Mouse (Mus musculus) frontal cortex, postnatal 10 days (tissue): ENCODE results near the gene Rtl4.
A peak's percentile ranks its signal among the peaks of the same experiment; 100 is the strongest.

Source experiments
- DNase-seq, 2 experiments: peaks; one replicate each; pipeline ENCODE4 v3.0.0; 2022; ENCODE audit warnings: low spot score in 2 of 2, mixed read lengths in 1 of 2

Gene Rtl4

GRCm38 (mm10) chrX:144688207-144689118 is at the start of gene Rtl4:
Gene Rtl4 (plus strand): TSS chrX:144688907.
- DNase-seq, result peak in 1 of 2 experiments; percentile 7

DNA sequence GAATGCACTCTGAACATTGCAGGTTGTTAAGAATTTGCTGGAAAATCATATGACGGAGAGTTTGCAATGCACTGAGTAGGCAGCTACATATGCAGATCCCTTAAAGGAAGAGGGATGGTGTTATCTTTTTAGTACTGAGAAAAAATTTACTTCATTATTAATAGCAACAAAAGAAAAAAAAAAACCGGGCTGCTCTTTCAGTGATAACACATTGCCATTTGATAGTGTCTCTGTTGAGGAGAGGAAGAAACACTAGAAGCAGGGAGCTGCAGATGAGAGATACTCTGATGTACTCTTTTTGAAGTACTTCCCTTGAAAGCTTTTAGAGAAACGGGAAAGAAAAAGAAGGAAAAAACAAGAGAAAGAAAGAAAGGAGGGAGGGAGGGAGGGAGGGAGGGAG is 44.0 kb upstream of the Rtl4 start:
- DNase-seq, result no peak

DNA sequence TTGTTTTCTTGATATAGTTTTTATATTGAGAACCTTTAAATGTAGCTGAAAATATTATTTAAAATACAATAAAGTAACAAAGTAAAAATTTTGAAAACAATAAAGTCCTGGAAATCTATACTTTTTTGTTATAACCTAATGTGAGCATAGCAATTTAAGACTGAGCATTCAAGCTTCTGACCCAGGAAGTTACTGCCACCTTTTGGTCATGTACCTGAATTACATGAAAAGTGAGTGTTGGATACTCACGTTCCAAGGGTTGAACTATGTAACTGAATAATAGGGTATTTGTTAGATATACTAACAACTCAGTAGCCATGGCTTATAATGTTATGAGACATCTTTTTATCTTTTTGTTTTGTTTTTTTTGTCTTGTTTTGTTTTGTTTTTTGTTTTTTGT is 43.3 kb upstream of the Rtl4 start:
- DNase-seq, result no peak

GRCm38 (mm10) chrX:144652196-144652595 is 36.5 kb upstream of the Rtl4 start:
- no peak for DNase-seq

DNA sequence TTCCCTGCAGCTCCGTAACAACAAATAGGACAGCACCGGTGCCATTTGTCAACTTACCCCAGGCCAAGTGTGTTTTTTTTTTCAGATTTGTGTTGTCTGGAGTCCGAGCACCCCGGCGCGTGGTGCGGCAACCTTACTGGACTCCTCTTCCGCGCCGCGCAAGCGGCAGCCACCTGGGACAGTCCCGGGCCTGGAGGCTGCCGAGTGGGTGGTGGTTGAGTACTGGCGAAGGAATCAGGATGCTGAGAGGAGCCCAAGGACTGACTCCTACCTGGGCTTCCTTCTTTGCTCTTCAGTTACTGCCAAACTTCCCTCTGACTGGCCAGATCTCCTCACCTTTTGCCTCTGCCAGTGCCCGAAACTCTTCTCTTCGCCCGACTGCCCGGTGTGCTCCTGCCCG is 965 bp upstream of the Rtl4 start:
- DNase-seq, result no peak

GRCm38 (mm10) chrX:144688142-144688206 is 733 bp upstream of the Rtl4 start, which contains the start of gene Trpc5:
Gene Trpc5 (minus strand): TSS chrX:144688180.
- DNase-seq, result no peak

- no peak for DNase-seq
These were observed 582 bp downstream of the Rtl4 start for GRCm38 (mm10) chrX:144689119-144689858.

DNA sequence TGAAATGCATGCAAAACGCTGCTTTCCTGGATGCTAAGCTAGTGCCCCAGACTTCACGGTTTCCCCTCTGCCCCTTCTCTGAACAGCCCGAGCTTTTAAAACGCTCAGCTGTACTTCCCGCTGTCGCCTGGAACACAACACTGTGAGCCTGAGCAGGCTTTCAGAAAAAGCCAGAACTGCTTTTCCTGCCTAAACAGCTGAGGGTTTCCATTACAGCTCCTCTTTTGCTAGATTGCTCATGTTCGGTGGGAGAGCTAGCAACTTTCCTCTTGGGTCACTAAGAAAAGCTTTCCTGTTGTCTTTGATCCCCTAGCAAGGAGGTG is 1.1 kb downstream of the Rtl4 start:
- no peak for DNase-seq

DNA sequence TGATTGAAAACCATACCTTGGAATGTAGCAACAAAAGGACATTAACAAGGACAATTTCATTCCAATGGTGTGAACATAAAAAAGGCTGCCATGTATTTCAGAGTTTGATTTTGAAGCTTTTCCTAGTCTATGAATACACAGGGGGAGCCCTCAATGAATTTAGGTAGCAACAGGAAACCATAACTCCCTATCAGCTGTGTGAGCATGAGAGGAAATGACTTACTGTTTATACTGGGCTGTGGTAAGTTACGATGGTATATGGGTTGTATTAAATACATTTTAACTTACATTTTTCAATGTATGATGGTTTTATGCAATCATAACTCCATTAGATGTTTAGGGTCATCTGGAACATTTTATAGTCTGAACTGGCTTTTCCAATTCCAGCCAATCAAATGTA is 27.6 kb downstream of the Rtl4 start:
- DNase-seq, result no peak

- DNase-seq, result no peak
These were observed 58.9 kb downstream of the Rtl4 start for GRCm38 (mm10) chrX:144747528-144748049.

GRCm38 (mm10) chrX:144986980-144987379 is 298.3 kb downstream of the Rtl4 start:
- no peak for DNase-seq

- DNase-seq, result no peak
These were observed 376.8 kb downstream of the Rtl4 start for GRCm38 (mm10) chrX:145065484-145065913.

- DNase-seq, result no peak
These were observed 401.1 kb downstream of the Rtl4 start for GRCm38 (mm10) chrX:145089802-145090201.

GRCm38 (mm10) chrX:145090360-145090759 is 401.7 kb downstream of the Rtl4 start:
- DNase-seq, result no peak

DNA sequence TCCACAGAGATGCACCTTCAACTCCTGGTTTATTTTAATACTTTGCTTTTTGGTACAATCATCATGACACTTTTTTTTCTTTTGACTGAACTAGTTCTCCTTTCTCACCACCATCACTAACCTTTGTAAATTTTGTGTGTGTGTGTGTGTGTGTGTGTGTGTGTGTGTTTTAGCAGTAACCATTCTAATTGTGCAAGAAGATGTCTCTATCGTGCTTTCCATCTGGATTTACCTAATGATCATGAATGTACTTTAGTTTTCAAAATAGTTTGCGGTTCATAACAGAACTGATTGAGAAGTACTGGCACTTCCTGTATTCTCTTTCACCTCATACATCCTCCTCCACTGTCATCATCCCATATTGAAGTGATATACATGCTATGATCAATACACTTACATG is 402.3 kb downstream of the Rtl4 start:
- DNase-seq, result no peak
